Comparison of ENCODE assay signal across 29 mouse cellular contexts in the genomic region with DNA sequence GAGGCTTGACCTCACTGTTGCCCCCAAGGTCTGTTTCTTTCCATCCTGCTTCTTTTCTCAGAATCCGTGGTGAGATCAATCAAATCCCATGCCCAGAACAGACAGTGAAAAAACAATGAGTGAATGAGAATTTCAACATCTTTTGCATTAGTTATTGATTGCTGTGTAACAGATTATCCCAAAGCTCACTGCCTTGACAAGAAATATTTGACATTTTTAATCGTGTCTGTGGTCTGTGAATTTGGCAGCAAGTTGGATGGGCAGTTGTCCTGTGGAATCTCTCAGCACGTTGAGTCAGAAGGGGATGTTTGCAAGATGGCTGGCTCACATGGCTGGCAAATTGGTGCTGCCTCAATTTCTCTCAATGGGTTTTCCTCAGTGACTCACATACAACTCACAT.
"Had no signal": no experiment of that assay in that cellular context is flagged by ENCODE, and none has a peak within 500 bp of the region (broad histone marks: within the 10 kb centered on the region; RNA-seq: fewer than 3 reads in every experiment).

No protein-coding gene starts in this region.

- DNase-seq: heart, postnatal 10 days; heart, postnatal 14 days; heart, postnatal 36 days; heart, postnatal 4 days; kidney, adult 11 months; kidney, adult 18-20 months; kidney, adult 2 months; kidney, adult 8-10 months; kidney, adult 9 months; kidney, postnatal 10 days; kidney, postnatal 14 days; kidney, postnatal 25 days; kidney, postnatal 36 days; kidney, postnatal 4 days; layer of hippocampus, adult 9-11 months; layer of hippocampus, postnatal 36 days had no signal

- H3K36me3 ChIP-seq: heart, embryonic 13.5 days; heart, embryonic 15.5 days; hindbrain, embryonic 10.5 days; hindbrain, embryonic 12.5 days; hindbrain, embryonic 13.5 days; hindbrain, embryonic 15.5 days; intestine, embryonic 15.5 days; kidney, embryonic 15.5 days had no signal

- H3K27ac ChIP-seq: heart, embryonic 13.5 days; heart, embryonic 15.5 days; hindbrain, embryonic 10.5 days; hindbrain, embryonic 12.5 days; hindbrain, embryonic 13.5 days; hindbrain, embryonic 14.5 days; hindbrain, embryonic 15.5 days; hindbrain, postnatal 0 days; intestine, embryonic 15.5 days; kidney, embryonic 15.5 days; kidney, postnatal 0 days; layer of hippocampus, adult 2 months; left cerebral cortex, adult 2 months had no signal

- H3K4me3 ChIP-seq: heart, embryonic 13.5 days; heart, embryonic 15.5 days; hindbrain, embryonic 10.5 days; hindbrain, embryonic 12.5 days; hindbrain, embryonic 13.5 days; hindbrain, embryonic 15.5 days; intestine, embryonic 15.5 days; kidney, embryonic 15.5 days; layer of hippocampus, adult 2 months; left cerebral cortex, adult 2 months had no signal

- H3K9ac ChIP-seq: heart, embryonic 13.5 days; heart, embryonic 15.5 days; hindbrain, embryonic 12.5 days; hindbrain, embryonic 13.5 days; hindbrain, embryonic 14.5 days; hindbrain, embryonic 15.5 days; intestine, embryonic 15.5 days; kidney, embryonic 15.5 days had no signal

- H3K4me1 ChIP-seq: hindbrain, embryonic 12.5 days; hindbrain, embryonic 13.5 days; hindbrain, embryonic 15.5 days; intestine, embryonic 15.5 days; kidney, embryonic 15.5 days had no signal

- H3K27me3 ChIP-seq: heart, embryonic 13.5 days; heart, embryonic 15.5 days; hindbrain, embryonic 12.5 days; hindbrain, embryonic 13.5 days; hindbrain, embryonic 15.5 days; intestine, embryonic 15.5 days; kidney, embryonic 15.5 days had no signal
